Mouse (Mus musculus) thymus, adult 2 months (tissue): ENCODE data around the gene Brms1.

ENCODE experiments used
- CTCF ChIP-seq: fragments of 200-500 bp; IDR thresholded peaks from 2 replicates; pipeline ENCODE4 v1.5.1; 2012; ENCODE audit warnings: mild to moderate bottlenecking, control low read depth, low read length, moderate library complexity, borderline replicate concordance; ENCODE audit not compliant: control insufficient read depth, poor library complexity, insufficient read depth; ENCODE audit errors: extremely low read depth
- POLR2A ChIP-seq: fragments of 200-500 bp; IDR thresholded peaks from 2 replicates; pipeline ENCODE4 v1.6.1; 2012; ENCODE audit warnings: mild to moderate bottlenecking, low read length, control low read depth, moderate library complexity; ENCODE audit not compliant: control insufficient read depth, poor library complexity, insufficient read depth; ENCODE audit errors: extremely low read depth

DNA sequence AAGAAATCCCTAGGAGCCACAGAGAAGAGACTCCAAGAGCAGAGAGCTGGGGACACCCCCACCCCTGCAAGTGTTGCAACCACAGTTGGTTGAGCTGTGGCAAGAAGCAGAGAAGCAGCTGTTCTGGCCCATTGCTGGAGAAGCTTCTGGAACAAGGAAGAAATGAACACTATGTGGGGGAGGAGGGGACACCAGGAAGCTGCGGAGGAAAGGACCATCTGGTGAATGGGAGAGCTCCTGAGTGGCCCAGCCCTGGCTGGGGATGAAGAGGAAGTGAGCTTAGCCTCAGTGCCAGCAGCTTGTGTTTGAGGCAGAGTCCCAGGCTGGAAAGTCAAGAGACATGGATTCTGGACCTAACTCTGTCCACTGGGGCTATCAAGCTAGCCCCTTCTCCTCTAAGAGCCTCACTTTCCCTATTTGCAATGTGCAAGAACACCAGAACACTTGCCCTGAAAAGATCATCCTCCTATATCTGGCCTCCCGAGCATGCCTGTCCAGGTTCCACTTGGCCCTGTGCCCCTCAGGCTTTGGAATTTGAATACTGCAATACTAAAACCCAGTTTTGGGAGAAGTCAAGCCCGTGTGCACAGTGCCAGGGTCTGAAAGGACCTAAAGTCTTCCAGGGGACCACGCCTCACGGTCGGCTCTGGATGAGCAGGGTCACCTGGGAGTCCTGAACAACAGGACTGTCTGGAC lies 41.6 kb upstream of the Brms1 start:
- TF ChIP-seq CTCF, result no peak
- no peak for TF ChIP-seq POLR2A
